Mouse (Mus musculus): ENCODE measurements around the gene Treh.

Treh gene

DNA sequence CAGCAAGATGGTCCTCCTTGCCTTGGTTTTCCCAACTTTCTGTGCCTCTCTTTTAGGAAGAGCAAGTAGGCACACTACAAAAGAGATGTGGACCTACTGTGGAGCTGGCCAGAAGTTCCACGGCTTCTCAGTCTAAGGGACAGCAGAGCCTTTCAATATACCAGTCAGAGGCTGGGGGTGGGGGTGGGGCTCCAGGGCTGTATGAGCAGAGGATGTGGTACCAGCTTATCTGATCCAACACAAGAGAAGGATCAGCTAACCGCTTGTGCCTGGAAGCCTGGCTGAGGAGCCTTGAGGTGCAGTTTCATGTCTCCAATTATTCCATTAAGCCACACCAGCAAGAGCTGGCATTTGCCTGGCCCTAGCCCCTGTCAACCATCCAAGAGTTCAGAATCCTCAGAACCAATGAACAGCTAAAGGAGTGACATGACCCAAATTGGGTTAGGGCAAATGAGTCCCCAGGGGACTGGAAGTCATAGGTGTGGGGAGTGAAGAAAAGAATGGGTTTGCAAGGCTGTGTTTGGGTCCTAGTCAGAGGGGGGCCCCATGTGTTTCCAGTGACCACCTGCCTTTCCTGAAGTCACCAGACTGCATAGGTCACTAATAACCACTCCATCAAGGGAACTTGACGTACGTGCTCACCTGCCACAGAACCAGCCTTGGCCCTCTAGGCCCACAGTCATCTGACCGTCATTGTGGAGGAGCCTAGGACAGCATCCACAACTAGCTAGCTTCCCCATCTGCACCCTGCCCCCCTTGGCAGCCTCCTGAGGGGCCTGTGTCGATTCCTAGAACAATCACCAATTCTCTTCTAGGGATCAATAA is 44.2 kb downstream of the Treh start:
- DNase-seq, result peak in 1 of 2 experiments; percentile 24

DNA sequence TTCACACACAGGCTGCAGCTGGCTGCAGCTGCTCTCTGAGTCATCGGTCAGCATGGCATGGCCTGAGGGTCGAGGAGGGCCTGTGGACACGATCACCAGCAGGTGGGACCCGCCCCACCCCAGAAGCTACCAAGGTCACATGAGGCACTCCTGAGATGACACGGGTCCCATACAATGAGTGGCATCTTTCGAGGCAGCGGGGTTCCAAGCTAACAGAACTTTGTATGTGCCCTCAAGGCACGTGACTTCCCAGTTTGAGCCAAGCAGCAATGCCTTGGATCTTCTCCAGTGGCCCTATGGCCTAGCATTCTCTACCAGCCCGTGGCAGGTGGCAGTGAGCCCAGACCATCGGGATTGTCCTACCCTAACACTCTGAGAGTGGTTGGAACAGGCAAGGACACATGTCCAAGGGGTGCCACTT is 44.8 kb downstream of the Treh start:
- DNase-seq, result peak; percentile 92 to 94

DNA sequence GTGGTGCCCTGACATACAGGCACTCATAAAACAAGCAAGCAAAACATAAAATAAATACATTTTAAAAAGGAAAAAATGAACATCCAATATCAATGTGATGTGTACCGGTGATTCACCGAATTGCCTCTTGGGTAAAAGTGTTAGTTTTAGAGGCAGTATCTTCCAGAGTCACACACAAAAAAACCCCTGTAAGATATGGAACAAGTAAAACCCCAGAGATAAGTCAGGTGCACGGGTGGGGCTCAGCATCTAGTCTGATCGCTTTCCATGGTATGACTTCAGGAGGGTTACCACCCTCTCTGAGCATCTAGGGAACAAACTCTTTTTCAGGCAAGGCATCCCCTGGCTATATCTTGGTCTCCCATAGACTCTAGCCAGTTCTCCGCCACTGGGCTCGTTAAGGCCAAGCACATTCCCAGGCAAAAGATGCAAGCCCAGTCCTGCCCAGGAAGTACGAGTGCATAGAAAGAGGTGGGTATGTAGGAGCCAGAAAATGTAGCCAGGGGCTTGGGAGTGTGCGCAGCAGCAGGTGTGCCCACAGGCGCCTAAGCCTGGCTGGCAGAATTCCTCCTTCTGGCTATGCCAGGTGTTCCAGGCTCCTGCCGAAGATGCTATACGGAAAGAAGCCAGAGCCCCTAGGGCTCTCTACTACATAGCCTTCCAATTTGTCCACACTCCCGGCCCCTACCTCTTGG is 46.1 kb downstream of the Treh start:
- DNase-seq, result peak; percentile 69 to 70

- DNase-seq, result no peak
Measured at GRCm38 (mm10) chr9:44719632-44720357, 46.8 kb downstream of the Treh start.

- peak; percentile 74 to 79 for DNase-seq
Measured at GRCm38 (mm10) chr9:44720358-44721153, 47.5 kb downstream of the Treh start.

DNA sequence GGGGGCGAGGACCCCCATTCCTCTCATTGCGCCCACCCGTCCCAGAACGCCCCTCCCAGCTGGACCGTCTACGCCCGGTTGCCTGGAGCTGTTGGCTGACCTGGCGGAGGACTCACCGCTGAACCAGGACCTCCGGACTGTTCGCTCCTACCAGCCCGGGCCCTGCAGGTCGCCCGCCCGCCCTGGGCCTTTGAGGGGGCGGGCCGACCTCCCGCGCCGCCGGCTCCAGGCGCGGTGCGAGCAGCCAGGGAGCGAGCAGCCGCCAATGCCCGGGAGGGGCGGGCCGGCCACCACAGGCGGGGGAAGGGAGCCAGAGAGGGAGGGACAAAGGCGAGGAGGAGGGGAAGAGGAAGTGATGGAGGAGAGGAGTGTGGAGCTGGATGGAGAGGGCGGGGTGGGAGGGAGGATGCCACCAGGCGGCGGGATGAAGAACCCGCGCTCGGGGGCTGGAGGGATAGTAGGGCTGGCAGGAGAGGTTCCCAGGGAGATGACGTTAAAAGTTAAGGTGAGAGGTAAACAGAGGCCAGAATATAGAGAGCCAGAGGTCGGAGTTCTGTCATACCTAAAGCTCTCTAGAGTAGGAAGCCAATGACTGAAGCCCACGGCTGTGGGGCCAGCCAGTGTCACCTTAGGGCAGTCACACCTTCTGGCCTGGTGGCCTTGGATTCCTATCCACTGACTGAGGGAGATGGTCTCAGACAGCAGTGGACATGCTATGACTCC is 48.3 kb downstream of the Treh start:
- DNase-seq, result peak; percentile 94 to 95

DNA sequence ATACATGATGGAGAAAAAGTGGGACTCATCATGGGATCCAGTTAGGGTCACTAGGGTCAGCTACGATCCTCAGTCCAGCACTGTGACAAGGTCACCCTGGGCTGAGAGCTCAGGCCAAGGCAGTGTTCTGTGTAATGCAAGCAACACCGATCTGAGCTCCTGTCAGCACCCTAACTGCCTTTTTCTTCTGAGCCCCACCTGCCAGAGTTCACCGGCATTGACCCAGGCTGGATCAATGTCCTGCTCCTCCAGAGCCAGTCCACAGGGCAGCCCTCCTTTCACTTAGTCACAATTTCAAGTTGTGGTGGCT is 48.8 kb downstream of the Treh start:
- DNase-seq, result no peak

- DNase-seq, result no peak
Measured at GRCm38 (mm10) chr9:44722575-44722974, 49.5 kb downstream of the Treh start.

DNA sequence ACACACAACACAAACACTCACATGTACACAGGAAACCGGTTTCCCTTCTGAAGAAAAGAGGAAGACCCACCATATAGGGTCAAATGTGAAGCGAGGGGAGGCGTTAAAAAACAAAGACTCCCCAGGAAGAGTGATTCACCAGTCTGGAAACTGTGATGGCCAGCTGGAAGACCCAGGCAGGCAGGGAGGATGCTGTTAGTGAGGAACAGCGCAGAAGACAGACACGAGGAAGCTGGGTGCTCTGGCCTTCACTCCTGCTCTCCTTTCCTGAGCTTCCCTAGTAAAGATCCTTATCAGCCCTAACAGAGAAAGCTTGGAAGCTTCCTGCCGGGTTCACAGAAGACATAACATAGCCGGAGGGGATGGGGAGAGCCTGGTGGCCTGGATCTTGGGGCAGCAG is 50.0 kb downstream of the Treh start:
- no peak for DNase-seq

GRCm38 (mm10) chr9:44723521-44724041 is 50.5 kb downstream of the Treh start:
- DNase-seq, result no peak

GRCm38 (mm10) chr9:44724223-44724622 is 51.2 kb downstream of the Treh start:
- no peak for DNase-seq

- DNase-seq, result no peak
Measured at GRCm38 (mm10) chr9:44724665-44725064, 51.6 kb downstream of the Treh start.

- DNase-seq, result peak in 1 of 2 experiments; percentile 10
Measured at GRCm38 (mm10) chr9:44726431-44727146, 53.6 kb downstream of the Treh start.

GRCm38 (mm10) chr9:44727441-44727840 is 54.4 kb downstream of the Treh start:
- no peak for DNase-seq

DNA sequence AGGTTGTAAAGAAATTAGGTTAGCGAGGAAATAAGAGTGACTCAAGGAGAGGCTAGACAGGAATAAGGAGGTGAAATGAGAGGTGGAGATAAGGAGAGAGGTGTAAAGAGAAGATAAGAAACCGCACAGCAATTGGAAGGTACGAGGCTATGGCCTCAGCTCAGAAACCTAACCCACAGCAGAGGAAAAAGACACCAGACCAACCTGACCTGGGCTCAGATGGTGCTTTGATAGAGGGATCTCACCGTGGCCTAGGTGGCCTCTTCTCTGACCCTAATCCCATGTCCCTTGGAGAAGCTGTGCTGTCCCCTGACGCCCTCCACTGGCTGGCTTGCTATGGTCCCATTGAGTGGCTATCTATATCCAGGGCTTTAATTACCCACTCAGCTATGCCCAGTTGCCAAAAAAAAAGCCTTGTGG is 59.1 kb downstream of the Treh start:
- DNase-seq, result no peak

GRCm38 (mm10) chr9:44732921-44733530 is 60.0 kb downstream of the Treh start:
- no peak for DNase-seq

DNA sequence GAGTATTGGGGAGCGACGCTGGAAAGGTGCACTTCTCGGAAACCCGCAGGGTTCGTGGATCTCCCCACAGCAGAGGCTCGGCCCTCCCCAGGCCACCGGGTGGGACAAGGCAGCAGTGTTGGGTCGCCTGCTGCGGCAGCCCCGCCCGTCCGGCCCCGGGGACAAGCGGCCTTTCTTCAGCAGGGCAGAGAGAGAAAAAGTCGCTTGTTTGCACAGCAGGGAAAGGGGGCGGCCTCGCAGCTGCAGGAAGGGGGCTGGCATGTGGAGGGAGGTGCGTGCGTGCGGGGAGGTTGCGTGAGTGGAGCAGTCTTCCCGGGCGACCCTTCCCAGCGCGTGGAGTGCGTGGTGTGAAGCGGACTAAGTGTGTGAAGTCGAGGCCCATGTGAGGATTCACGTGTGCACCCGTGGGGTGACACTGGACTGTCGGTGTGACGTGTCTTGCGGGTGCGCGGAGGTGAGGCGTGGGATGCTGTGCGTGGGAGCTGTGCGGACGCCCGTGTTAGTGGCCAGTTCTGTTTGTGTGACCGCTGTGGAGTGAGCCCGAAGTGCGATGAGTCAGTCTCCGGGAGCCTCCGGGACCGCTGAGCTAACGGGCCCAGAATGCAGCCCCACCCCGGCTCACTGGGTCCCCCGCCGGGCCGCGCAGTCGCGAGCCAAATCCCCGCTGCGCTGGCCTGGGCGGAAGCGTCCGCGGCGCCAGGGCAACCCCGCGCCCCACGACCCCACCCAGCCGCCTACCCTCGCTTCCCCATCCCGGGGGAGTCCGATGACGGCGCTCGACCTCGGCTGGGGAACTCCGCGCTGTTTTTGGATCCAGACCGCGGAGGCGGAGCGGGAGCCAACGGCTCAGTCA is 60.9 kb downstream of the Treh start:
- peak; percentile 60 to 69 for DNase-seq

- peak; percentile 43 to 74 for DNase-seq
Measured at GRCm38 (mm10) chr9:44734524-44735494, 61.8 kb downstream of the Treh start, which contains the start of gene Phldb1. TSS of gene Phldb1 (minus strand) at chr9:44735198.

Measured in cerebellum, postnatal 25 days (tissue).